Mouse (Mus musculus) liver (tissue): ENCODE data around the gene Mgst2.

ENCODE experiments used
- DNase-seq: peaks from one replicate; pipeline ENCODE4 v3.0.0-alpha.2; 2020; ENCODE audit warnings: mixed read lengths

The Mgst2 gene

GRCm38 (mm10) chr3:51701950-51702349 lies 41.8 kb downstream of the Mgst2 start:
- peak; percentile 15 for DNase-seq

- DNase-seq, result no peak
Observed at GRCm38 (mm10) chr3:51702701-51703286, 42.6 kb downstream of the Mgst2 start.

GRCm38 (mm10) chr3:51703478-51703877 lies 43.3 kb downstream of the Mgst2 start:
- DNase-seq, result no peak

- peak; percentile 63 for DNase-seq
Observed at GRCm38 (mm10) chr3:51705220-51705619, 45.1 kb downstream of the Mgst2 start.

- DNase-seq, result no peak
Observed at GRCm38 (mm10) chr3:51708375-51708745, 48.2 kb downstream of the Mgst2 start.

- peak; percentile 74 for DNase-seq
Observed at GRCm38 (mm10) chr3:51708746-51709411, 48.7 kb downstream of the Mgst2 start.

DNA sequence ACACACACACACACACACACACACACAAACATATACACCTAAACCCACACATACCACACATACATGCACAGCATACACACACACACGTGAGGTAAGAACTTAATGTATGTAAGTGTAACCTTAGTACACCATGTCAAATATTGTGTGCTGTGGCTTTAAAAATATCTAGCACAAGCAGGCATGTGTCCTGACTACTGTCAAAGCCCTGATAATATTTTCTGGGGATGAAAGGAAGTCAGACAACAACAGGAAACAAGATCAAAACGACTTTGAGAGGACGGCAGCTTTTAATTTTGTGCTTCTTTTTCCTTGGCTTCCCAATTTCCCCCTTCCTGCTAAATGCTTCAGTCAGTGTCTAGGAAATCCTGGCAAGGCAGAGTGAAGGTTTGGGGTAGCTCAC lies 52.2 kb downstream of the Mgst2 start:
- DNase-seq, result no peak

DNA sequence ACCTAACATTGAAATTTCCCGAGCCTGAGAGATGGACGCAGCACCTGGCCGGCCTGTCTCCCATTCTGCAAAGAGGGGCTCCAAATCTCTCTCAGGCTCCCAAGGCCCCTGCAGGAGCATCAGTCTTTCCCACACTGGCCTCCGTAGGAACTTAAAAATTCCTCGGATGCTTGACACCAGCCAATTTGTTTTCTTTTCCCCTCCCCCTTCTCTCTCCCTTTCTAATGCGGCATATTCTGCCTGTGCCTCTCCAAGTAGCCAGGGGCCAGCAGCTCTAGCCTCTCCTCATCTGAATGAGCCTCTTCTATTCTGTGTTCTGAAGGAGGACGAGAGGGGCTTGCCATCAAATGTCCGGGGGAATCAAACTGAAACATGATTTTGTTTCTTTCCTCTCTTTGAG lies 53.1 kb downstream of the Mgst2 start:
- no peak for DNase-seq

GRCm38 (mm10) chr3:51714469-51714868 lies 54.3 kb downstream of the Mgst2 start:
- peak; percentile 53 for DNase-seq

GRCm38 (mm10) chr3:51717455-51717854 lies 57.3 kb downstream of the Mgst2 start:
- no peak for DNase-seq

DNA sequence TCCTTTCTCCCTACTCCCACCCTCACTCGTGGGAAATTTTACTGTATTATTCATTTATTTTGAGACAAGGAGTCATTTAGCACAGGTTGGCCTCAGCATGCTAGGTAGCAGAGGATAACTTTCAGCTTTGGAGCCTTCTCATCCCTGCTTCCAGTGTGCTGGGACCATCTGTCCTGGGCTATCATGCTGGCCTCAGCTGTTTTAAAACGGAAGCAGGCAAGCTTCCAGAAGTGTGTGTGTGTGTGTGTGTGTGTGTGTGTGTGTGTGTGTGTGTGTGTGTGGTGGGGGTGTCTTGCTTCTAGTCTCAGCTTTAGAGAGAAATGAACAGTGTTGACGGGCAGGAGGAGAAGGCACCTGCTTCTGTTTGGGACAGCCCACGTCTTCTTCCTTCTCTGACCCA lies 57.7 kb downstream of the Mgst2 start:
- DNase-seq, result peak; percentile 18

DNA sequence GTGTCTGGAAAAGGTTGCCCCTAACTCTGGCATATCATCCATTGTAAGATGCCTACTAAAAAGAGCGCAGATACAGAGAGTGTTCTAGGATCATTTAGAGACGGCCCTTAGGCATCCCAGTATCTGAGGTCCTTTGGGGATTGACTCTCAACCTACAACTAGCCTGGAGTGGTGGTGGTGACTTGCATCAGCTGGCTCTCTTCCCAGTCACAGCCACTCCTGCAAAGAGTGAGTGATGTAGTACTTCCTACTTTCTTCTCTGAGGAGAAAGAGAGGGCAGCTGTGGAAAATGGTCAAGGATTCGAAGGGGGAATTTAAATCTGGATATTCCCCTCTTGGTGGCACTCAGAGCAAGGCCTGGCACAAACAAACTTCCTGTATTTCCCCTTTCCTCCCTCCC lies 59.2 kb downstream of the Mgst2 start:
- DNase-seq, result no peak

DNA sequence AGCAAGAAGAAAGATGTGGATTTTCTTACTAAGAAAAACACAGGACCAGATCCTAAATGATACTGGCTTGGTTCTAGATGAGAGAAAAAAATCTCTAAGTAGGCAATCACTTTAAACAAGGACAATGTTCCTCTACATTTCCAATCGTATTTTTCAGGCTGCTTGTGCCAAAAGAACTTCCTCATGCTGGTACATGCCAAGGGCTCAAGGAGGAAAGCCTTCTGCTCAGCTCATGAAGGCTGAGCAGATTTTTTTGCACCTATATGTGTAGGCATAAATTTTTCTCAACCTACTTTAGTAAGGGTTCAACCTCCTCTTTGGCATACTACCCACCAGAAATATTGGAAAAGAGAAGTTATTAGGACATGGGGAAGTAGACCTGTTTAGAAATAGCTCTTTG lies 59.8 kb downstream of the Mgst2 start:
- no peak for DNase-seq

- no peak for DNase-seq
Observed at GRCm38 (mm10) chr3:51726257-51726656, 66.1 kb downstream of the Mgst2 start.

- DNase-seq, result no peak
Observed at GRCm38 (mm10) chr3:51727487-51727886, 67.3 kb downstream of the Mgst2 start.

DNA sequence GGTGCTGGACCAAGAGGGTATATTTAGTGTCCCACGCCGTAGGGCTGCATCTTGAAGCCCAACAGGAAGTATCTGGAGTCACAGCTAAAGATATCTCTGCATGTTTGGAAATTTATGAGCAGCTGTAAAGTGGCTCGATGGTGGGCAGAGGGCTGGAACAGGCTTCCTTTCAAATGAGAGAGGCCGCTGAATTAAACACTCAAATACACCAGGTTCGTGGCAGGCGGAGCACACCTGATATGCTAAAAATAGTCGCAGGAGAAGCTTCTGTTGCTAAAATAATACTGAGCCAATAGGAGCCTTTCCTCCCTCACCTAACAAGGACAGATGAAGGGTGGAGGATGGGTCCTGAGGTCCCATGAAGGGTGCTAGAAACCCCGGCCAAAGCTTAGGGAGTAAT lies 67.8 kb downstream of the Mgst2 start:
- peak; percentile 49 for DNase-seq

- peak; percentile 90 for DNase-seq
Observed at GRCm38 (mm10) chr3:51728456-51728855, 68.3 kb downstream of the Mgst2 start.

DNA sequence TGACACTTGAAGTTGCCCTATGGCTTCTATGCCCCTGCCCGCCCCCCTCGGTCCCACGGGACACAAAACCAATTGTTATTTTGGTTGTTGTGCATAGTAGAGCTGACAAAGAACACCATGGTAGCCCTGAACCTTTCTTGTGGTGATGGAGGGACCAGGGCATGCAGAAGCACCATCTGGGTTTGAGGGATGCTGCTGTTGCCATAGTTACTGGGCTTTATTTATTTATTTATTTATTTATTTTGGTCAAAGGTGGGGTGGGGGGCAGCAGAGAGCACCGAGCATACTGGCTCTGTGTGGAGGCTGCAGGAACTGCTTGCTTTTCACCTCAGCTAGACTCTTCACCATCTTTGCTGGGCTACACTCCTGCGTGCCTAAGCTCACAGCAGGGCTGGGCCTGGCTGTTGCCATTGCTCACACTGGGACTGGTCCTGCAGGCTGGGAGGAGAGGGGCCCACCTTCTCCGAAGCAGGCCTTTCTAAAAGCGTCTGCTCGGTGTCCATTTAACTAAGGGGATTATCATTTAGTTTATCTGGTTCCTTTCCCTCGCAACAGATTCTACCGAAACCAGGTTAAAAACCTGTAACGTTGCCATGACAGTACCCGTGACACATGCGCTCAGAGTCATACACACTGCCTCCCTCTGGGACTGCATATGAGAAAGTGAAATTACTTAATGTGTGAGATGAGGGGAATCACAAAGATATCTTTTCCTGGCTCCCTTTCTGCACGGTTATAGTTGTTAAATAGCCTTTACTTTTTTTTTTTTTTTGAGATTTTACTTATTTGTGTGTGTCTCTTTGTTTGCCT lies 69.2 kb downstream of the Mgst2 start:
- no peak for DNase-seq

GRCm38 (mm10) chr3:51730662-51731061 lies 70.5 kb downstream of the Mgst2 start:
- DNase-seq, result no peak

DNA sequence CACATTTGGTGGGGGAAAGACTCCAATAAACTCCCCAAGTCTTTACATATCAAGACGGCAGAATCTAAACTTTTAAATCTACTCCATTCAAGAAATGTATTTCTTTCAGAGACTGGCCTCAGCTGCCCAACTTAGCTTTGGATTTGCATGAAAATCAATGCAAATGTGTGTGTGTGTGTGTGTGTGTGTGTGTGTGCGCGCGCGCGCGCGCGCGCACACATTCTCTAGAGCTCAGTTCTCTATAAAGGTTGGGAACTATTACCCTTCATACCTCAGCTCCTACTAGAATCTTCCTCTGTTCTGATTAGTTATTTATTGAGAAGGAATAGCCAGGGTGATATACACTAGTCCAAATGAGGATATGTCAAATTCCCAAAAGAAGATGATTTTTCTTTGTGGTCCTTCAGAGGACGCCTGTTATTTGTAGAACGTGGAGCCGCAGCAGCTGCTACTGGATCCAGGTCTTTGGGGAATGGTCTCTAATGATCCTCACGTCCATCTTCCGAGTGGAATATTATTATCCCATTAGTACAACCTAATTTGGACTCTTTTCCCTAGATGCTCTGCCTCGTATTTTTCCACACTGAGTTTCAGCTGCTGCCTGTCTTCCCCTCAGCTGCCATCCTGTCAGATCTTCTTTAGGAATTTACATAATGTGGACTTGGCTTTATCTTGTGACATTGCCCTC lies 71.9 kb downstream of the Mgst2 start:
- DNase-seq, result no peak
